Mouse (Mus musculus) liver, adult 2 months (tissue): ENCODE results near the gene Ascl1.

Experiments used
- CTCF ChIP-seq: fragments of 200-500 bp; IDR thresholded peaks from 2 replicates; pipeline ENCODE4 v1.5.1; 2011; ENCODE audit warnings: low read depth, low read length, control low read depth
- POLR2A ChIP-seq: fragments of 200-500 bp; IDR thresholded peaks from 2 replicates; pipeline ENCODE4 v1.6.1; 2011; ENCODE audit warnings: low read length, control low read depth; ENCODE audit not compliant: insufficient read depth; ENCODE audit errors: extremely low read depth

DNA sequence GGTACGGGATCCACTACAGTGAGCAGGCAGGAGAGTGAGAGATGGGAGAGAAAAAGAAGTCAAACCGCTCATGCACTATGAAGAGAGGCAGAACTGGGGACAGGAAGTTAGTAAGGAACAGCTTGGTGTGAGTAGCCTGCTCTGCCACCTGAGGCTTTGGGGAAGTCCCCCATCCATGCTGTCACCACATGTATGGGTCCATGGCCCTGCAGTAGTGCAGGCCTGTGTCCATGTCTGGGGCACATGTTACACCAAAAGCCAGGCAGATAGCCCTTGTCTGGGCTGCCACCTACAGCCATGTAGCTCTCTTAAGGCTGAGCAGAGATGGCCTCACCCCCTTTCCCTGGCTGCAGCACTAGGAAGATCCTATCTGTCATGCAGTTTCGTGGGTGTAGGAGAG lies 42.7 kb downstream of the Ascl1 start:
- no peak for TF ChIP-seq CTCF
- no peak for TF ChIP-seq POLR2A
